Mouse (Mus musculus) neural tube, embryonic 15.5 days (tissue): ENCODE data around the gene Lrmda. TPM values are rescaled to one million over a fixed set of nuclear protein-coding genes. Genes with fewer than 3 reads are reported as not detected.

ENCODE experiments used
- ATAC-seq: fragments of 200-750 bp; cut with Nextera tagmentation; 2 replicates; pipeline ENCODE4 v1.8.0; 2017; ENCODE audit warnings: mild to moderate bottlenecking, moderate TSS enrichment, moderate library complexity; ENCODE audit not compliant: low FRiP score
- H3K27ac ChIP-seq: fragments of 300-500 bp; sonication (generic); replicated peaks from 2 replicates; pipeline ENCODE4 v1.5.1; 2015; ENCODE audit warnings: mild to moderate bottlenecking, inconsistent platforms
- H3K27me3 ChIP-seq: fragments of 300-500 bp; sonication (generic); replicated peaks from 2 replicates; pipeline ENCODE4 v1.6.1; 2015; ENCODE audit warnings: inconsistent platforms
- H3K36me3 ChIP-seq: fragments of 300-500 bp; sonication (generic); 2 replicates; pipeline ENCODE4 v1.6.1; 2015; ENCODE audit warnings: inconsistent platforms
- H3K4me1 ChIP-seq: fragments of 300-500 bp; sonication (generic); 2 replicates; pipeline ENCODE4 v1.6.1; 2015; ENCODE audit warnings: inconsistent platforms
- H3K4me2 ChIP-seq: fragments of 300-500 bp; sonication (generic); 2 replicates; pipeline ENCODE4 v1.6.1; 2015; ENCODE audit warnings: inconsistent platforms, mild to moderate bottlenecking, moderate library complexity
- H3K4me3 ChIP-seq: fragments of 300-500 bp; sonication (generic); replicated peaks from 2 replicates; pipeline ENCODE4 v1.5.1; 2015; ENCODE audit warnings: mild to moderate bottlenecking, inconsistent platforms
- H3K9ac ChIP-seq: fragments of 300-500 bp; sonication (generic); replicated peaks from 2 replicates; pipeline ENCODE4 v1.6.1; 2015; ENCODE audit warnings: mild to moderate bottlenecking, inconsistent platforms
- H3K9me3 ChIP-seq: fragments of 300-500 bp; sonication (generic); replicated peaks from 2 replicates; pipeline ENCODE4 v1.6.1; 2016; ENCODE audit warnings: inconsistent platforms
- WGBS: fragments of 180-500 bp; shearing (Covaris S2); methylation state at CpG from one replicate; pipeline ENCODE4 v1.1.7; 2015; ENCODE audit warnings: mixed read lengths; 5-methylcytosine and 5-hydroxymethylcytosine counted together
- polyA plus RNA-seq: library from polyadenylated mRNA; unstranded; fragments of >200 nt; fragmentation: Nextera tagmentation; extraction: Ambion mirVana; gene quantifications from 2 replicates; pipeline ENCODE4 v1.2.1, GENCODE M21; 2015

Gene Lrmda
- polyA plus RNA-seq, 1 experiment from 2014 or later: 0.68 TPM

- no peaks in the 10 kb centered on the region for H3K4me1 ChIP-seq
- no peak overlapping the region for H3K4me3 ChIP-seq
- WGBS: 62% methylated on average over 8 of the region's 8 CpGs
- H3K4me2 ChIP-seq: no peak overlapping the region
- H3K27ac ChIP-seq: no peak overlapping the region
- H3K9ac ChIP-seq: no peak overlapping the region
- H3K9me3 ChIP-seq: no peaks in the 10 kb centered on the region
- no peaks in the 10 kb centered on the region for H3K27me3 ChIP-seq
- ATAC-seq: no peak
- H3K36me3 ChIP-seq: no peaks in the 10 kb centered on the region
Observed at GRCm38 (mm10) chr14:22627105-22627829, 607.8 kb downstream of the Lrmda start.

- no peak overlapping the region for H3K9ac ChIP-seq
Observed at GRCm38 (mm10) chr14:22630361-22630867, 610.9 kb downstream of the Lrmda start.

GRCm38 (mm10) chr14:22633612-22634011, 614.1 kb downstream of the Lrmda start:
- no peak for ATAC-seq
- 91% methylated on average over 1 of the region's 1 CpGs for WGBS
- H3K9ac ChIP-seq: no peak overlapping the region
- H3K4me1 ChIP-seq: no peaks in the 10 kb centered on the region
- no peak overlapping the region for H3K4me3 ChIP-seq
- no peaks in the 10 kb centered on the region for H3K9me3 ChIP-seq
- no peak overlapping the region for H3K27ac ChIP-seq
- no peaks in the 10 kb centered on the region for H3K27me3 ChIP-seq
- H3K4me2 ChIP-seq: no peak overlapping the region
- H3K36me3 ChIP-seq: no peaks in the 10 kb centered on the region

More at GRCm38 (mm10) chr14:22630361-22630867, 610.9 kb downstream of the Lrmda start:
- Histone ChIP-seq H3K27ac (no peak overlapping the region), H3K4me3 (no peak overlapping the region), H3K27me3 (no peaks in the 10 kb centered on the region), H3K9me3 (no peaks in the 10 kb centered on the region), H3K4me2 (no peak overlapping the region), H3K36me3 (no peaks in the 10 kb centered on the region), H3K4me1 (no peaks in the 10 kb centered on the region)
- ATAC-seq: no peak
- WGBS: 94% methylated on average over 9 of the region's 9 CpGs

- no peak overlapping the region for H3K4me2 ChIP-seq
- H3K9ac ChIP-seq: no peak overlapping the region
- WGBS: 83% methylated on average over 4 of the region's 4 CpGs
- H3K4me1 ChIP-seq: no peaks in the 10 kb centered on the region
- no peak for ATAC-seq
- no peak overlapping the region for H3K27ac ChIP-seq
- H3K4me3 ChIP-seq: no peak overlapping the region
- no peaks in the 10 kb centered on the region for H3K9me3 ChIP-seq
- H3K27me3 ChIP-seq: no peaks in the 10 kb centered on the region
- no peaks in the 10 kb centered on the region for H3K36me3 ChIP-seq
Observed at GRCm38 (mm10) chr14:22643494-22643893, 624.0 kb downstream of the Lrmda start.

GRCm38 (mm10) chr14:22647879-22648611, 628.5 kb downstream of the Lrmda start:
- no peak overlapping the region for H3K9ac ChIP-seq
- no peak for ATAC-seq
- H3K27me3 ChIP-seq: no peaks in the 10 kb centered on the region
- no peaks in the 10 kb centered on the region for H3K36me3 ChIP-seq
- 82% methylated on average over 9 of the region's 9 CpGs for WGBS
- no peak overlapping the region for H3K4me3 ChIP-seq
- H3K4me2 ChIP-seq: no peak overlapping the region
- H3K27ac ChIP-seq: no peak overlapping the region
- H3K9me3 ChIP-seq: no peaks in the 10 kb centered on the region
- 0 out of 2 replicates have a peak, but pooled peaks cover 5% of the 10 kb centered on the region for H3K4me1 ChIP-seq

- WGBS: 25% methylated on average over 5 of the region's 5 CpGs
- Histone ChIP-seq H3K27me3 (no peaks in the 10 kb centered on the region), H3K27ac (no peak overlapping the region), H3K9ac (no peak overlapping the region), H3K4me2 (no peak overlapping the region), H3K36me3 (no peaks in the 10 kb centered on the region), H3K9me3 (no peaks in the 10 kb centered on the region), H3K4me1 (0 out of 2 replicates have a peak, but pooled peaks cover 5% of the 10 kb centered on the region), H3K4me3 (no peak overlapping the region)
- no peak for ATAC-seq
Observed at GRCm38 (mm10) chr14:22649411-22649911, 629.9 kb downstream of the Lrmda start.

GRCm38 (mm10) chr14:22649985-22650984, 630.8 kb downstream of the Lrmda start:
- Histone ChIP-seq H3K27ac (no peak overlapping the region), H3K27me3 (no peaks in the 10 kb centered on the region), H3K4me2 (no peak overlapping the region), H3K4me1 (0 out of 2 replicates have a peak, but pooled peaks cover 5% of the 10 kb centered on the region), H3K9me3 (no peaks in the 10 kb centered on the region), H3K9ac (no peak overlapping the region), H3K4me3 (no peak overlapping the region), H3K36me3 (no peaks in the 10 kb centered on the region)
- no peak for ATAC-seq
- WGBS: 74% methylated on average over 17 of the region's 17 CpGs

- WGBS: 57% methylated on average over 14 of the region's 14 CpGs
- Histone ChIP-seq H3K27me3 (no peaks in the 10 kb centered on the region), H3K9me3 (no peaks in the 10 kb centered on the region), H3K9ac (no peak overlapping the region), H3K36me3 (no peaks in the 10 kb centered on the region), H3K4me1 (0 out of 2 replicates have a peak, but pooled peaks cover 5% of the 10 kb centered on the region), H3K4me2 (no peak overlapping the region), H3K27ac (no peak overlapping the region), H3K4me3 (no peak overlapping the region)
- ATAC-seq: no peak
Observed at GRCm38 (mm10) chr14:22651131-22651952, 631.8 kb downstream of the Lrmda start.

- no peak overlapping the region for H3K4me2 ChIP-seq
- no peak overlapping the region for H3K4me3 ChIP-seq
- no peak for ATAC-seq
- no peaks in the 10 kb centered on the region for H3K9me3 ChIP-seq
- H3K9ac ChIP-seq: no peak overlapping the region
- H3K27ac ChIP-seq: no peak overlapping the region
- H3K36me3 ChIP-seq: no peaks in the 10 kb centered on the region
- H3K27me3 ChIP-seq: no peaks in the 10 kb centered on the region
- no peaks in the 10 kb centered on the region for H3K4me1 ChIP-seq
- 79% methylated on average over 3 of the region's 3 CpGs for WGBS
Observed at GRCm38 (mm10) chr14:22662496-22662895, 643.0 kb downstream of the Lrmda start.

- H3K9me3 ChIP-seq: no peaks in the 10 kb centered on the region
- no peak overlapping the region for H3K4me3 ChIP-seq
- no peak overlapping the region for H3K27ac ChIP-seq
- H3K27me3 ChIP-seq: no peaks in the 10 kb centered on the region
- 69% methylated on average over 3 of the region's 3 CpGs for WGBS
- H3K9ac ChIP-seq: no peak overlapping the region
- H3K4me1 ChIP-seq: no peaks in the 10 kb centered on the region
- no peak for ATAC-seq
- H3K36me3 ChIP-seq: no peaks in the 10 kb centered on the region
- H3K4me2 ChIP-seq: no peak overlapping the region
Observed at GRCm38 (mm10) chr14:22666437-22666836, 646.9 kb downstream of the Lrmda start.
